Mouse (Mus musculus) brain, adult 2 months (tissue): ENCODE data around the gene Ssu2.
A peak's percentile ranks its signal among the peaks of the same experiment; 100 is the strongest.

ENCODE experiments used
- DNase-seq: peaks from one replicate; pipeline ENCODE4 v3.0.0; 2011; ENCODE audit warnings: low read depth, low spot score

The Ssu2 gene

GRCm38 (mm10) chr6:112350452-112350851 lies 37.4 kb downstream of the Ssu2 start:
- no peak for DNase-seq

GRCm38 (mm10) chr6:112339016-112339415 lies 48.8 kb downstream of the Ssu2 start:
- DNase-seq: no peak

- peak; percentile 16 for DNase-seq
Measured at GRCm38 (mm10) chr6:112337667-112338066, 50.2 kb downstream of the Ssu2 start.

GRCm38 (mm10) chr6:112333930-112334329 lies 53.9 kb downstream of the Ssu2 start:
- no peak for DNase-seq

- DNase-seq: no peak
Measured at GRCm38 (mm10) chr6:112331223-112331598, 56.6 kb downstream of the Ssu2 start.

- DNase-seq: peak; percentile 12
Measured at GRCm38 (mm10) chr6:112330520-112331222, 57.2 kb downstream of the Ssu2 start.

- no peak for DNase-seq
Measured at GRCm38 (mm10) chr6:112327793-112328192, 60.0 kb downstream of the Ssu2 start.

- no peak for DNase-seq
Measured at GRCm38 (mm10) chr6:112325213-112325612, 62.6 kb downstream of the Ssu2 start.

- no peak for DNase-seq
Measured at GRCm38 (mm10) chr6:112322916-112323315, 64.9 kb downstream of the Ssu2 start.

GRCm38 (mm10) chr6:112320679-112321078 lies 67.1 kb downstream of the Ssu2 start:
- DNase-seq: no peak

GRCm38 (mm10) chr6:112319449-112319848 lies 68.4 kb downstream of the Ssu2 start:
- no peak for DNase-seq

- peak; percentile 25 for DNase-seq
Measured at GRCm38 (mm10) chr6:112311385-112311784, 76.4 kb downstream of the Ssu2 start.

- DNase-seq: no peak
Measured at GRCm38 (mm10) chr6:112309330-112309938, 78.4 kb downstream of the Ssu2 start.
